Mouse (Mus musculus): ENCODE measurements at regions not wholly inside any gene's neighbourhood (a gene's known extent, or its start where the extent isn't known, plus 50 kb on each side); places are given as distances from the start of the nearest gene placed in this dataset.
A peak's percentile ranks its signal among the peaks of the same experiment; 100 is the strongest.
"Not testable (repeated sequence)": the region's sequence is repeated elsewhere in the genome, so short reads cannot be mapped to it uniquely, and the experiment has no call there.

DNA sequence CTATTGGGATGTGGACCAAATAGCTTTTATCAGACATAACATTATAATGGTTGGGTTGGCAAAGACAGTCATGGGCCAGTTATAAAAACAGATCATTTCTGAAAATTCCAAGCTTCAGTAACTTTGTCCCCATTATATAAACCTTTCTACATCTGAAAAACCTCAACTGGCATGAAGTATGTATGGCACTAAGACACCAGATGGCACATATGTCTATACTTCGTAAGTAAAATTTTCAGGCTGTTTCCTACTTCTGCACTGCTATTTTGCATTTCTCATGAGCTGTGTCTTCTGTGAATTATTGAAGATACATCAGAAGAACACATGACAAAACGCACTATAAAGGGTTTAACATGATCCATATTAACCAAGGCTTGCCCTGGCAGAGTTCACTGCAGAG is 428.1 kb downstream of the Pom121l12 start:
- no peak for DNase-seq (ENCODE audit: low spot score in 2 of 2)

GRCm38 (mm10) chr11:15042168-15042567 is 443.1 kb downstream of the Pom121l12 start:
- DNase-seq (ENCODE audit: low spot score in 2 of 2): no peak

GRCm38 (mm10) chr11:15088918-15089645 is 490.0 kb downstream of the Pom121l12 start:
- not testable (repeated sequence) for DNase-seq (ENCODE audit: low spot score in 2 of 2)

GRCm38 (mm10) chr11:15096900-15097299 is 497.8 kb downstream of the Pom121l12 start:
- no peak for DNase-seq (ENCODE audit: low spot score in 2 of 2)

DNA sequence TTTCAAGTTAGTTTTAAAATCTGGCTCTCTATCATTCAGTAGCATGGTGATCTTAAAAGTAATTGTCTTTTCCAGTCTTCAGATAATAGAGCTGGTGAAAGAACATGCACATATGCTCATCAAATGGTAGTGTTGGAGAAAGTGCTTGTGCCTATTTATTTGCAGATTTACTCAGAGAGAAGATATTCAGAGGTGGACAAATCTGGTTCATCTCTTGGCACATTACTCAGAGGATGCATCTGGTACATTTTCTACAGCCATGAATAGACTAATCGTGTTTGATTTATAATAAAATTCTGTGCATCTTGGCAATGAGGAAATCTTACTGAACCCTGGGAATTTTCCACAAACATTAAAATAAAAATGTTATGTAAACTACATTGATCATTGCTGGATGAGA is 509.0 kb downstream of the Pom121l12 start:
- peak; percentile 41 to 79 for DNase-seq (ENCODE audit: low spot score in 2 of 2)

DNA sequence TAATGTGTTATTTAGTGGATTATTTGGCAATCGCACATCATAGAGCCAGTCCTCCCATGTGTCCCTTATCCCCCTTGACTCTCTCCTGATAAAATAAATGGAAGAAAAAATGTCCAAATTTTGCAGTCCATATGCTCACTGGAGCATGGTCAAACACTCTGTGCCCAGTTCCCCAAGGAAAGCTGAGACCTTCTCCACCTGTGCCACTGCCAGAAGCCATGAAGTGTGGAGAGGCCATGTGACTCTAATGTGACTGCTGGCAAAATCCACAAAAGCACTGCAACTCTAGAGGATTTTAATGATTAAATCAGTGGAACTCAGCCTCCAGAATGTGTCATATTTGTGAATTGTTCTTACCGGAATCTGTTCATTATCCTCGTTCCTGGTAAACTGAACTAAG is 514.5 kb downstream of the Pom121l12 start:
- no peak for DNase-seq (ENCODE audit: low spot score in 2 of 2)

GRCm38 (mm10) chr11:15125812-15126211 is 526.7 kb downstream of the Pom121l12 start:
- DNase-seq (ENCODE audit: low spot score in 2 of 2): peak in 1 of 2 experiments; percentile 21
